Mouse (Mus musculus): ENCODE results near the gene Spryd7.

GRCm38 (mm10) chr14:61558901-61559300 lies 2.2 kb upstream of the Spryd7 start:
- TF ChIP-seq POLR2A (IDR thresholded peaks at IDR 0.05; ENCODE audit: low read depth, low read length) (no peak), CTCF (IDR thresholded peaks at IDR 0.05; ENCODE audit: borderline replicate concordance, insufficient read depth, low read length) (no peak)
